Mouse (Mus musculus) left cerebral cortex, adult 9 months (tissue): ENCODE measurements around the gene Gm21905.

Experiments
- DNase-seq, 2 experiments: peaks; one replicate each; pipeline ENCODE4 v3.0.0; 2022; ENCODE audit warnings: low spot score in 2 of 2

Gm21905 gene

GRCm38 (mm10) chr5:67946321-67946720 is at the start of gene Gm21905:
TSS of gene Gm21905 (minus strand) at chr5:67946421.
- DNase-seq: no peak

GRCm38 (mm10) chr5:67990426-67990825 is 44.2 kb upstream of the Gm21905 start:
- no peak for DNase-seq

- no peak for DNase-seq
These were observed 35.8 kb upstream of the Gm21905 start for GRCm38 (mm10) chr5:67981946-67982526.

- no peak for DNase-seq
These were observed 23.3 kb upstream of the Gm21905 start for GRCm38 (mm10) chr5:67969536-67969935.

- DNase-seq: peak; percentile 6 to 22
These were observed 15.7 kb upstream of the Gm21905 start for GRCm38 (mm10) chr5:67961708-67962629.

- DNase-seq: no peak
These were observed 9.3 kb upstream of the Gm21905 start for GRCm38 (mm10) chr5:67955486-67955885.

GRCm38 (mm10) chr5:67954097-67954496 is 7.9 kb upstream of the Gm21905 start:
- no peak for DNase-seq

- DNase-seq: no peak
These were observed 1.9 kb upstream of the Gm21905 start for GRCm38 (mm10) chr5:67948074-67948473.

- DNase-seq: no peak
These were observed 785 bp upstream of the Gm21905 start for GRCm38 (mm10) chr5:67947006-67947405.

GRCm38 (mm10) chr5:67944074-67944785 is 2.0 kb downstream of the Gm21905 start:
- no peak for DNase-seq

GRCm38 (mm10) chr5:67943199-67943598 is 3.0 kb downstream of the Gm21905 start:
- no peak for DNase-seq

- no peak for DNase-seq
These were observed 4.9 kb downstream of the Gm21905 start, which contains the start of gene Gm5108 for GRCm38 (mm10) chr5:67941369-67941768. TSS of gene Gm5108 (plus strand) at chr5:67941669.

- no peak for DNase-seq
These were observed 14.6 kb downstream of the Gm21905 start for GRCm38 (mm10) chr5:67931623-67932022.

- DNase-seq: no peak
These were observed 15.6 kb downstream of the Gm21905 start for GRCm38 (mm10) chr5:67930584-67930983.

- no peak for DNase-seq
These were observed 41.7 kb downstream of the Gm21905 start for GRCm38 (mm10) chr5:67904555-67904954.

- no peak for DNase-seq
These were observed 47.3 kb downstream of the Gm21905 start for GRCm38 (mm10) chr5:67898921-67899320.

- DNase-seq: peak; percentile 2 to 15
These were observed 61.6 kb downstream of the Gm21905 start for GRCm38 (mm10) chr5:67884422-67885210.

GRCm38 (mm10) chr5:67883564-67884171 is 62.6 kb downstream of the Gm21905 start:
- no peak for DNase-seq
